Mouse (Mus musculus): Measurements from ENCODE around the gene Hist2h3b. TPM values are rescaled to one million over a fixed set of nuclear protein-coding genes. Genes with fewer than 3 reads are reported as not detected.

Gene Hist2h3b
- polyA plus RNA-seq, 1 experiment from 2014 or later: 92.9 TPM

Small RNAs within 50 kb of the gene (microRNA-seq; reads per million reads assigned to microRNA genes)
- gene Gm44492 (not detected), gene Gm47311 (not detected), gene Gm47313 (not detected)

Other genes with a start within 250 kb of the Hist2h3b start
- 43.3 and 43.6 TPM in 2 replicates for gene Vps45, start 210.2 kb upstream of the Hist2h3b start, polyA plus RNA-seq (2016; fragmentation: Nextera tagmentation; extraction: Ambion mirVana)
- 20.2 and 20.6 TPM in 2 replicates for gene Otud7b, start 164.1 kb upstream of the Hist2h3b start, polyA plus RNA-seq (2016; fragmentation: Nextera tagmentation; extraction: Ambion mirVana)
- 37.1 and 39.5 TPM in 2 replicates for gene Mtmr11, start 106.7 kb upstream of the Hist2h3b start, polyA plus RNA-seq (2016; fragmentation: Nextera tagmentation; extraction: Ambion mirVana)
- gene Sf3b4, start 96.3 kb upstream of the Hist2h3b start, polyA plus RNA-seq (2016; fragmentation: Nextera tagmentation; extraction: Ambion mirVana): 181 and 190 TPM in 2 replicates
- 8.6 and 9.2 TPM in 2 replicates for gene Sv2a, start 87.5 kb upstream of the Hist2h3b start, polyA plus RNA-seq (2016; fragmentation: Nextera tagmentation; extraction: Ambion mirVana)
- gene Bola1, start 48.9 kb upstream of the Hist2h3b start, polyA plus RNA-seq (2016; fragmentation: Nextera tagmentation; extraction: Ambion mirVana): 52.6 and 53.3 TPM in 2 replicates
- gene Hist2h2ab, start 48.8 kb upstream of the Hist2h3b start, polyA plus RNA-seq (2016; fragmentation: Nextera tagmentation; extraction: Ambion mirVana): 1.5 and 1.6 TPM in 2 replicates
- gene Hist2h2ac, start 47.8 kb upstream of the Hist2h3b start, polyA plus RNA-seq (2016; fragmentation: Nextera tagmentation; extraction: Ambion mirVana): 12.2 and 12.5 TPM in 2 replicates
- gene Hist2h2be, start 47.5 kb upstream of the Hist2h3b start, polyA plus RNA-seq (2016; fragmentation: Nextera tagmentation; extraction: Ambion mirVana): 10.6 and 11.7 TPM in 2 replicates
- gene Hist2h3c2, start 29.5 kb upstream of the Hist2h3b start, polyA plus RNA-seq (2016; fragmentation: Nextera tagmentation; extraction: Ambion mirVana): 7.1 and 8.2 TPM in 2 replicates
- gene Hist2h2aa2, start 28.4 kb upstream of the Hist2h3b start, polyA plus RNA-seq (2016; fragmentation: Nextera tagmentation; extraction: Ambion mirVana): 45.4 and 60.5 TPM in 2 replicates
- 19.8 and 19.9 TPM in 2 replicates for gene Hist2h2aa1, start 23.2 kb upstream of the Hist2h3b start, polyA plus RNA-seq (2016; fragmentation: Nextera tagmentation; extraction: Ambion mirVana)
- gene Hist2h3c1, start 22.0 kb upstream of the Hist2h3b start, polyA plus RNA-seq (2016; fragmentation: Nextera tagmentation; extraction: Ambion mirVana): 0.83 TPM in 1 of 2 replicates, not detected in the other
- gene Hist2h4, start 5.3 kb upstream of the Hist2h3b start, polyA plus RNA-seq (2016; fragmentation: Nextera tagmentation; extraction: Ambion mirVana): 13.6 and 17.2 TPM in 2 replicates
- 22.1 and 22.4 TPM in 2 replicates for gene Hist2h2bb, start 1.1 kb downstream of the Hist2h3b start, polyA plus RNA-seq (2016; fragmentation: Nextera tagmentation; extraction: Ambion mirVana)
- 0.84 and 1.6 TPM in 2 replicates for gene Fcgr1, start 25.3 kb downstream of the Hist2h3b start, polyA plus RNA-seq (2016; fragmentation: Nextera tagmentation; extraction: Ambion mirVana)
- 0.26 TPM in 1 of 2 replicates, not detected in the other for gene BC107364, start 183.7 kb downstream of the Hist2h3b start, polyA plus RNA-seq (2016; fragmentation: Nextera tagmentation; extraction: Ambion mirVana)